In the genomic region with DNA sequence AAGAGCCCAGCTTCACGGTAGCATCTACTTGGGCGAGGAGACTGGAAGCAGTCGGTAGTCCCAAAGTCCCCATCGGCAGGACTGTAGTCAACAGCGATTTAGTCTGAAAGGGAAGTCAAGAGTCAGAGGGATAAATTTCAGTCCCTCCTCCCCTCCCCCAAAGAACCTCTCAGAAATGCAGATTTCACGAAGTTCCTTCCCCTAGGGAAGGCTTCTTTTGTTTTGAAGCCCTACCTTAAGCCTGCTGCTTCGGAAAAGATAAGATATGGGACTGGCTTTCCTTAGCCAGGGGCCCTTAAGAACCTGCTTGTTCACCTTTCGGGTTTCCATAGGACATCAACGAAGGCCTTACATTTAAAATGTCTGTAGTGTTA, we compare ENCODE assay signal across 8 mouse cellular contexts. TPM values are rescaled to one million over a fixed set of nuclear protein-coding genes. Genes with fewer than 3 reads are reported as not detected.
DNase-seq lines count a peak whose midpoint lies in the region; ATAC-seq lines count a peak whose summit lies in the region.

No protein-coding gene starts in this region.

- H3K4me1 ChIP-seq in kidney, embryonic 16.5 days (ENCODE audit: insufficient read depth, low read length), result peaks cover 15% of the 10 kb centered on the region
- no peaks in the 10 kb centered on the region for H3K4me1 ChIP-seq in embryonic facial prominence, embryonic 12.5 days
- H3K4me1 ChIP-seq in intestine, embryonic 16.5 days (ENCODE audit: control insufficient read depth, insufficient read depth, low read length), result 0 out of 2 replicates have a peak, but pooled peaks cover 4% of the 10 kb centered on the region
- peaks cover 6% of the 10 kb centered on the region; the same call in 1 of the 2 replicates for H3K4me1 ChIP-seq in neural tube, embryonic 12.5 days

- H3K36me3 ChIP-seq in kidney, embryonic 16.5 days (ENCODE audit: insufficient read depth, low read length), result no peaks in the 10 kb centered on the region
- no peaks in the 10 kb centered on the region for H3K36me3 ChIP-seq in embryonic facial prominence, embryonic 12.5 days
- H3K36me3 ChIP-seq in intestine, embryonic 16.5 days (ENCODE audit: control insufficient read depth, insufficient read depth, low read length), result no peaks in the 10 kb centered on the region
- no peaks in the 10 kb centered on the region for H3K36me3 ChIP-seq in neural tube, embryonic 12.5 days

- peak overlapping the region; percentile 99 for H3K4me2 ChIP-seq in kidney, embryonic 16.5 days (replicated peaks; ENCODE audit: low read depth, low read length)
- peak overlapping the region; percentile 98 for H3K4me2 ChIP-seq in embryonic facial prominence, embryonic 12.5 days (replicated peaks)
- peak overlapping the region; percentile 100 for H3K4me2 ChIP-seq in intestine, embryonic 16.5 days (ENCODE audit: low read depth, low read length)
- peak overlapping the region; percentile 97 for H3K4me2 ChIP-seq in neural tube, embryonic 12.5 days (replicated peaks)

- H3K27me3 ChIP-seq in kidney, embryonic 16.5 days (ENCODE audit: insufficient read depth, low read length), result 0 out of 2 replicates have a peak, but pooled peaks cover 4% of the 10 kb centered on the region
- H3K27me3 ChIP-seq in embryonic facial prominence, embryonic 12.5 days, result no peaks in the 10 kb centered on the region
- H3K27me3 ChIP-seq in intestine, embryonic 16.5 days (replicated peaks; ENCODE audit: control insufficient read depth, insufficient read depth, low read length), result no peaks in the 10 kb centered on the region
- H3K27me3 ChIP-seq in neural tube, embryonic 12.5 days (replicated peaks), result peaks cover 10% of the 10 kb centered on the region; the same call in 1 of the 2 replicates

- 16% methylated on average over 9 of the region's 9 CpGs for WGBS in kidney, embryonic 16.5 days
- 12% methylated on average over 9 of the region's 9 CpGs for WGBS in embryonic facial prominence, embryonic 12.5 days
- WGBS in intestine, embryonic 16.5 days, result 17% methylated on average over 9 of the region's 9 CpGs
- WGBS in neural tube, embryonic 12.5 days, result 17% methylated on average over 9 of the region's 9 CpGs

- no peak for ATAC-seq in kidney, embryonic 16.5 days (ENCODE audit: low FRiP score, low TSS enrichment)
- no peak for ATAC-seq in embryonic facial prominence, embryonic 12.5 days (ENCODE audit: insufficient number of reproducible peaks, insufficient read depth, low FRiP score, low TSS enrichment)
- ATAC-seq in intestine, embryonic 16.5 days, result peak; percentile 9; the same call in 1 of the 2 replicates
- no peak for ATAC-seq in neural tube, embryonic 12.5 days (ENCODE audit: low FRiP score, low read depth)

- DNase-seq in kidney, adult 8-10 months, result no peak
- DNase-seq in adrenal gland, adult (ENCODE audit: inconsistent age in 2 of 2, low spot score in 1 of 2), result no peak
- no peak for DNase-seq in thymus, postnatal 36 days
- DNase-seq in left cerebral cortex, postnatal 4 days, result no peak

- no peak overlapping the region for H3K27ac ChIP-seq in kidney, embryonic 16.5 days (ENCODE audit: low read length)
- no peak overlapping the region for H3K27ac ChIP-seq in embryonic facial prominence, embryonic 12.5 days
- no peak overlapping the region for H3K27ac ChIP-seq in intestine, embryonic 16.5 days (ENCODE audit: low read length)
- no peak overlapping the region for H3K27ac ChIP-seq in neural tube, embryonic 12.5 days

- H3K9ac ChIP-seq in kidney, embryonic 16.5 days (replicated peaks; ENCODE audit: low read length), result peak overlapping the region; percentile 72
- peak overlapping the region; percentile 73; the same call in 1 of the 2 replicates for H3K9ac ChIP-seq in embryonic facial prominence, embryonic 12.5 days
- peak overlapping the region; percentile 79 for H3K9ac ChIP-seq in intestine, embryonic 16.5 days (ENCODE audit: low read depth, low read length)
- no peak overlapping the region for H3K9ac ChIP-seq in neural tube, embryonic 12.5 days

- intact Hi-C loops in left cerebral cortex, postnatal 4 days (cut with DNase I), result no loop called here

- peak overlapping the region; percentile 63 for H3K4me3 ChIP-seq in kidney, embryonic 16.5 days (ENCODE audit: low read length)
- peak overlapping the region; percentile 81 for H3K4me3 ChIP-seq in embryonic facial prominence, embryonic 12.5 days
- H3K4me3 ChIP-seq in intestine, embryonic 16.5 days (ENCODE audit: low read length), result peak overlapping the region; percentile 87
- peak overlapping the region; percentile 78 for H3K4me3 ChIP-seq in neural tube, embryonic 12.5 days

- H3K9me3 ChIP-seq in kidney, embryonic 16.5 days (ENCODE audit: low read length), result no peaks in the 10 kb centered on the region
- no peaks in the 10 kb centered on the region for H3K9me3 ChIP-seq in embryonic facial prominence, embryonic 12.5 days
- H3K9me3 ChIP-seq in intestine, embryonic 16.5 days (ENCODE audit: control insufficient read depth, low read length), result no peaks in the 10 kb centered on the region
- no peaks in the 10 kb centered on the region for H3K9me3 ChIP-seq in neural tube, embryonic 12.5 days

RNA-seq across cellular contexts. Expression of a gene that starts 0.7 kb away (rescaled TPM):
- 16.1 and 16.9 TPM in 2 replicates for polyA plus RNA-seq in kidney, embryonic 16.5 days (2015; fragmentation: Nextera tagmentation; extraction: Ambion mirVana)
- polyA plus RNA-seq in embryonic facial prominence, embryonic 12.5 days (2016; fragmentation: Nextera tagmentation; extraction: Ambion mirVana), result 26.3 and 27.8 TPM in 2 replicates
- polyA plus RNA-seq in intestine, embryonic 16.5 days (2015; fragmentation: Nextera tagmentation; extraction: Ambion mirVana), result 22.5 and 27.1 TPM in 2 replicates
- polyA plus RNA-seq in neural tube, embryonic 12.5 days (2016; fragmentation: Nextera tagmentation; extraction: Ambion mirVana), result 8.6 and 9.3 TPM in 2 replicates
- 1 to 10 TPM; 2.3 to 2.7 TPM for total RNA-seq in left cerebral cortex, postnatal 4 days (2021)

RNA-seq across cellular contexts. Expression of a gene that starts 36.8 kb away (rescaled TPM):
- polyA plus RNA-seq in kidney, embryonic 16.5 days (2015; fragmentation: Nextera tagmentation; extraction: Ambion mirVana), result 43.3 and 55.4 TPM in 2 replicates
- 35.1 and 37.8 TPM in 2 replicates for polyA plus RNA-seq in embryonic facial prominence, embryonic 12.5 days (2016; fragmentation: Nextera tagmentation; extraction: Ambion mirVana)
- 35.4 and 37.3 TPM in 2 replicates for polyA plus RNA-seq in intestine, embryonic 16.5 days (2015; fragmentation: Nextera tagmentation; extraction: Ambion mirVana)
- 23.6 and 24.6 TPM in 2 replicates for polyA plus RNA-seq in neural tube, embryonic 12.5 days (2016; fragmentation: Nextera tagmentation; extraction: Ambion mirVana)
- total RNA-seq in left cerebral cortex, postnatal 4 days (2021), result 1 to 10 TPM; 6.4 to 7.3 TPM
